Mouse (Mus musculus): ENCODE data around the gene Hhat. TPM values are rescaled to one million over a fixed set of nuclear protein-coding genes. Genes with fewer than 3 reads are reported as not detected.

Hhat gene
- polyA plus RNA-seq, 1 experiment from 2014 or later = 4.8 TPM

DNA sequence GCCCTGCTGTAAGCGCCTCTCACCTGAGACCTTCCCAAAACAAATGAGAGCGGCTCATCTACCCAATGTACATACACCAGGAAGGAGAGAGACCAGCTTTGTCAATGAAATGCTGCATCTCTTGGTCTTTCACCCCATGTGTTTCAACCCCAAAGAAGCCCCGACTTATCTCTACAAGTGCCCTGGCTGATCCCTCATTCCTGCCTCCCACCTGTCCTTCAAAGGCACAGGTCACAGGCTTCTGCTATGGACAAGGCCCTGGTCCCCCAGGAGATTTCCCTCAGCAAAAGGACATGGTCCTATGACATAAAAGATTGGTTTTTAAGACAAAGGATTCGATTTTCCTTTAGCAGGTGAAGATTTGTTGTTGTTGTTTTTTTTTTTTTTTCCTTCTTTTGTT is 227.3 kb downstream of the Hhat start:
- no peaks in the 10 kb centered on the region for H3K27me3 ChIP-seq (replicated peaks; ENCODE audit: control insufficient read depth, insufficient read depth, low read length)
- no peak overlapping the region for H3K4me3 ChIP-seq (ENCODE audit: low read depth, low read length)
- no peak overlapping the region for H3K9ac ChIP-seq (ENCODE audit: low read depth, low read length)
- H3K9me3 ChIP-seq (ENCODE audit: control insufficient read depth) = no peaks in the 10 kb centered on the region
- no peaks in the 10 kb centered on the region for H3K4me1 ChIP-seq (replicated peaks; ENCODE audit: control insufficient read depth, insufficient read depth, low read length)
- 85% methylated on average over 4 of the region's 4 CpGs for WGBS
- no peak for TF ChIP-seq CTCF (IDR thresholded peaks at IDR 0.05; ENCODE audit: low read depth)
- no peak overlapping the region for H3K27ac ChIP-seq (ENCODE audit: low read depth, low read length)
- no peak overlapping the region for H3K4me2 ChIP-seq (replicated peaks; ENCODE audit: low read depth)
- no peaks in the 10 kb centered on the region for H3K36me3 ChIP-seq (ENCODE audit: control insufficient read depth, insufficient read depth)
- ATAC-seq = no peak

DNA sequence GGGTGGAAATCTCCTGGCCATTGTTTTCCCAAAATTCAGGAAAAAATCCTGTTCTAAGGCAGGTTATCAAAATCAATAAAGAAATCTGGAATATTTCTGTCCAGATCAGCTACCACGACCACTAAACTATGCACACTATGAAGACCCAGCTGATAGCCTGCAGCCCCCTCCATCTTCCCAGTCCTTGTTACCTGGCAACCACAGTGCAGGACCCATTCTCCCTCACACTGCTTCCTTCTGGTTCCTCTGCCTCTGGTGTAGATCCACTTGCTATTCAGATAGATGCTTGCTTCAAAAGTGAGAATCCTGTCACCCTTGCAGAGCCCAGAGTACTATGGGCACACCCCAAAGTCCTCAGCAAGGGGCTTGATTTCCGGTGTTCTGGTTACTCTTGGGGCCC is 228.9 kb downstream of the Hhat start:
- H3K4me3 ChIP-seq (ENCODE audit: low read depth, low read length) = no peak overlapping the region
- WGBS = 74% methylated on average over 2 of the region's 2 CpGs
- H3K4me1 ChIP-seq (replicated peaks; ENCODE audit: control insufficient read depth, insufficient read depth, low read length) = no peaks in the 10 kb centered on the region
- no peaks in the 10 kb centered on the region for H3K36me3 ChIP-seq (ENCODE audit: control insufficient read depth, insufficient read depth)
- no peak for TF ChIP-seq CTCF (IDR thresholded peaks at IDR 0.05; ENCODE audit: low read depth)
- H3K27me3 ChIP-seq (replicated peaks; ENCODE audit: control insufficient read depth, insufficient read depth, low read length) = no peaks in the 10 kb centered on the region
- H3K4me2 ChIP-seq (replicated peaks; ENCODE audit: low read depth) = no peak overlapping the region
- no peak overlapping the region for H3K27ac ChIP-seq (ENCODE audit: low read depth, low read length)
- no peaks in the 10 kb centered on the region for H3K9me3 ChIP-seq (ENCODE audit: control insufficient read depth)
- ATAC-seq = no peak
- no peak overlapping the region for H3K9ac ChIP-seq (ENCODE audit: low read depth, low read length)

DNA sequence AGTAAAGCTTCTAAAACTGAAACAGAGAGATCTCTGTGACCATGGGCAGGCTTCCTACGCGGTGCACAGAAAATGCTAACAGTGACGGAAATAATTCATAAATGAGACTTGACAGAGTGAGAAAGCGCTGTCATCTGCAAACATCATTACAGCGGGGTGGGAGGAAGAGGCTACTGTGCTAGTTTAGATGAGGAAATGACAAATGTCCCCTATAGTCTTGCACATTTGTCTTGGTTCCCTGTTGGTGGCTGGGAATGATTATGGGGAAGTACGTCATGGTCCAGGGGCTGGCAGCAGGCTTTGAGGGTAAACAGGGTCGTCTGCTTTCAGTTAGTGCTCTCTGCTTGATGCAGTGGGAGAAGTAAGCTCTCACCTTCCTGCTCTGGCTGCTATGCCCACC is 233.9 kb downstream of the Hhat start:
- Histone ChIP-seq H3K27ac (ENCODE audit: low read depth, low read length) (no peak overlapping the region), H3K36me3 (ENCODE audit: control insufficient read depth, insufficient read depth) (no peaks in the 10 kb centered on the region), H3K9me3 (ENCODE audit: control insufficient read depth) (no peaks in the 10 kb centered on the region), H3K4me1 (replicated peaks; ENCODE audit: control insufficient read depth, insufficient read depth, low read length) (no peaks in the 10 kb centered on the region), H3K4me3 (ENCODE audit: low read depth, low read length) (no peak overlapping the region), H3K4me2 (replicated peaks; ENCODE audit: low read depth) (no peak overlapping the region), H3K9ac (ENCODE audit: low read depth, low read length) (no peak overlapping the region), H3K27me3 (replicated peaks; ENCODE audit: control insufficient read depth, insufficient read depth, low read length) (no peaks in the 10 kb centered on the region)
- WGBS = 70% methylated on average over 7 of the region's 7 CpGs
- TF ChIP-seq CTCF (IDR thresholded peaks at IDR 0.05; ENCODE audit: low read depth) = no peak
- ATAC-seq = no peak

DNA sequence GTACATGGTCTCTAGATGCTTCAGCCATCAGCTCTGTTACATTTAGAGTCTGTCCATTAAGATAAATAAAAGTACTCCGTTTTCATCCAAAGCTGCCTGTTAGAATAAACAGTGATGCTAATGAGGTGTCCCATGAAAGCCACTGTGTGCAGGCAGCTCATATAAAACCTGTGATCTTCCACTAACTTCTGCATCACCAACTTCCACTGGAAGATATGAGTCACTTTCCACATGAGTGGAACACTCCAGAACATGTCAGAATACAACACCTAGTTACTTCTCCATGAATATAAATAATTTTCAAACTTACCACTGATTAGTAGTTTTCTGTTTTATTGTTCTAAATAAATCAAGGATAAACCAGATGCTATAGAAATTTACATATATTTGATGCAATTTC is 234.6 kb downstream of the Hhat start:
- Histone ChIP-seq H3K4me2 (replicated peaks; ENCODE audit: low read depth) (no peak overlapping the region), H3K27me3 (replicated peaks; ENCODE audit: control insufficient read depth, insufficient read depth, low read length) (no peaks in the 10 kb centered on the region), H3K9ac (ENCODE audit: low read depth, low read length) (no peak overlapping the region), H3K4me1 (replicated peaks; ENCODE audit: control insufficient read depth, insufficient read depth, low read length) (no peaks in the 10 kb centered on the region), H3K4me3 (ENCODE audit: low read depth, low read length) (no peak overlapping the region), H3K27ac (ENCODE audit: low read depth, low read length) (no peak overlapping the region), H3K9me3 (ENCODE audit: control insufficient read depth) (no peaks in the 10 kb centered on the region), H3K36me3 (ENCODE audit: control insufficient read depth, insufficient read depth) (no peaks in the 10 kb centered on the region)
- WGBS = 47% methylated on average over 1 of the region's 1 CpGs
- TF ChIP-seq CTCF (IDR thresholded peaks at IDR 0.05; ENCODE audit: low read depth) = no peak
- ATAC-seq = no peak

DNA sequence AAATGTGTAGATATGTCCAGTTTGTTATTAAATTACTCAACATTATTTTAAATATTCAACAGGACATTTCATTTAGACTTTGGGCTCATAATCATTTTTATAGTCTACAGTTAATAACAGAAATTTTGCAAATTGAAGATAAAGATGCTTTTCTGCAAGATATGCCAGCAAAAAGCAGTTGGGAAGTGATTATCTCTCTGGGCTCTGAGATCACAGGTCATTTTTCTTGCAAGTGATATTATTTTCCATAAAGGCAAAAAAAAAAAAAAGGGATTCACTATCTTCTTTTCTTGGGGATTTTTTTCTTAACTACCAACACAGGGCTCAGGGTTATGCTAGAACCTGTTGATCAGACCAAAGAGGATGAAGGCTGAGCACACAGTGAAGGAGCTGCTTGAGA is 238.0 kb downstream of the Hhat start:
- ATAC-seq = no peak
- Histone ChIP-seq H3K9me3 (ENCODE audit: control insufficient read depth) (no peaks in the 10 kb centered on the region), H3K4me2 (replicated peaks; ENCODE audit: low read depth) (no peak overlapping the region), H3K36me3 (ENCODE audit: control insufficient read depth, insufficient read depth) (no peaks in the 10 kb centered on the region), H3K27me3 (replicated peaks; ENCODE audit: control insufficient read depth, insufficient read depth, low read length) (no peaks in the 10 kb centered on the region), H3K9ac (ENCODE audit: low read depth, low read length) (no peak overlapping the region), H3K4me3 (ENCODE audit: low read depth, low read length) (no peak overlapping the region), H3K4me1 (replicated peaks; ENCODE audit: control insufficient read depth, insufficient read depth, low read length) (no peaks in the 10 kb centered on the region), H3K27ac (ENCODE audit: low read depth, low read length) (no peak overlapping the region)
- TF ChIP-seq CTCF (IDR thresholded peaks at IDR 0.05; ENCODE audit: low read depth) = no peak

DNA sequence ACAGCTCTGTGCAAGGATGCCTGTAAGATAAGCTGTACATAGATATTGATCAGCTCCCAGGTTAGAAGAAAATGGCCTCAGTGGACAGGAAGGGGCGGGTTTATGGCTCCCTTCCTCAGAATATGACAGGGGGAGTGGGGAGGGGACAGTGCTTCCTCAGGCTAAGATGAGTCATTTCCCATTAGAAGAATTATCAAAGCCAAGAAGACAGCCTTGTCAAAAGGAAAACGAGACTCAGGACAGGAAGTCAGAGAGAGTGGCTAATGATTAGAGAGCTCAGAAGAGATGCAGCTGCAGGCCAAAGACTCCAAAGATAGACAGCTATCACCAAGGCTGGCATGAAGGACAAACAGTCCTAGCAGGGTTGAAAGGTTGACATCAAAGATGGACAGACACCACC is 238.8 kb downstream of the Hhat start:
- WGBS = 40% methylated on average over 2 of the region's 2 CpGs
- Histone ChIP-seq H3K4me3 (ENCODE audit: low read depth, low read length) (no peak overlapping the region), H3K27me3 (replicated peaks; ENCODE audit: control insufficient read depth, insufficient read depth, low read length) (no peaks in the 10 kb centered on the region), H3K36me3 (ENCODE audit: control insufficient read depth, insufficient read depth) (no peaks in the 10 kb centered on the region), H3K9ac (ENCODE audit: low read depth, low read length) (no peak overlapping the region), H3K27ac (ENCODE audit: low read depth, low read length) (no peak overlapping the region), H3K4me1 (replicated peaks; ENCODE audit: control insufficient read depth, insufficient read depth, low read length) (no peaks in the 10 kb centered on the region), H3K9me3 (ENCODE audit: control insufficient read depth) (no peaks in the 10 kb centered on the region), H3K4me2 (replicated peaks; ENCODE audit: low read depth) (no peak overlapping the region)
- TF ChIP-seq CTCF (IDR thresholded peaks at IDR 0.05; ENCODE audit: low read depth) = no peak
- no peak for ATAC-seq

DNA sequence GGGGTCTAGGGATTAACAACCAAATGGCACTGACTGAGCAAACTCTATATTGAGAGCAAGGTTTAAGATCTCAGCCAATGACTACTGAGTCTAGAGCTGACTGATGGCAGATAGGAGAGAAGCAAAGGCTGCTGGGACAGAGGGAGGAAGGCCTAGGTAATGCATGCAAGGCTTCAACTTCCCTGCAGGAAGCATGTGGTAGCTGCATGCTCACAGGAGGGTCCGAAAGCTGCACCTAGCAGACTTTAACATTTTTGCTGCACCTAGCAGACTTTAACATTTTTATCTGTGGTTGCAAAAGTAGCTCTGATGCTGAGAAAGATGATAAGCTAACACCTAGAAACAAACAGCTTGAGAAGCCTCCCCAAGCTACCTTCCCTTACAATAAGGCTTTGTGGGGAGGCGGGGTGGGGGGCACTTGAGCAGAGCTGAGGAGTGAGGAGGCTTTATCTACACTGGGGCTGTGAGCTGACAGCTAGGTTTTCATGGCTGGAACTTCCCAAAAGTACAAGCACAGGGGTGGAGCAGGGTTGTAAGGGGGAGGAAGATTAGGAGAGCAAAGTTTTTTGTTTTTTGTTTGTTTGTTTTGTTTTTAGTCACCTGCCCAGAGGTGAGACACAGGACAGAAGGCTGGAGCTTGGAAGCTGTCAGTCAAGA is 239.4 kb downstream of the Hhat start:
- H3K27ac ChIP-seq (ENCODE audit: low read depth, low read length) = no peak overlapping the region
- ATAC-seq = no peak
- H3K4me3 ChIP-seq (ENCODE audit: low read depth, low read length) = no peak overlapping the region
- H3K4me2 ChIP-seq (replicated peaks; ENCODE audit: low read depth) = no peak overlapping the region
- no peaks in the 10 kb centered on the region for H3K9me3 ChIP-seq (ENCODE audit: control insufficient read depth)
- WGBS = 83% methylated on average over 2 of the region's 2 CpGs
- H3K36me3 ChIP-seq (ENCODE audit: control insufficient read depth, insufficient read depth) = no peaks in the 10 kb centered on the region
- H3K4me1 ChIP-seq (replicated peaks; ENCODE audit: control insufficient read depth, insufficient read depth, low read length) = no peaks in the 10 kb centered on the region
- TF ChIP-seq CTCF (IDR thresholded peaks at IDR 0.05; ENCODE audit: low read depth) = no peak
- no peaks in the 10 kb centered on the region for H3K27me3 ChIP-seq (replicated peaks; ENCODE audit: control insufficient read depth, insufficient read depth, low read length)
- no peak overlapping the region for H3K9ac ChIP-seq (ENCODE audit: low read depth, low read length)

Measured in intestine, postnatal 0 days (tissue).